ENCODE assay signal across 20 mouse cellular contexts in the genomic region with DNA sequence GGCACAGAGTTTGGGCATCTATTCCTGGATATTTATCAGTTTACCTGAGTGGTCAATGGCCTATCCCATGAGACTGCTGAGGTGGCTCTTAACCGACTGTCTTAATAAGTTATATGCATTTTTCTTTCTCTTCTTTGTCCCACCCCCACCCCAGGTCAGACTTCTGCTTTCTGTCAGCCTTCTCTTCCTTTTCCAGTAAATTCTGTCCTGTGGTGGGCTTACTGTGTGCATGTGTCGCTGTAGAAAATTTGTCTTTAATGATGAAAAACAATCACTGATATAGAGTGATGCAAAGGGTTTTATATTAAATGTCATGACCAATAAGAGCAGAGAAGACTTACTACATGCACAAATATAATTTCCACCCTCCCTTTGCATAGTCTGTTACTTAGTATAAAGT.
A peak's percentile ranks its signal among the peaks of the same experiment; 100 is the strongest.
DNase-seq lines count a peak whose midpoint lies in the region; ATAC-seq and TF ChIP-seq lines count a peak whose summit lies in the region.
"Had no signal": no experiment of that assay in that cellular context is flagged by ENCODE, and none has a peak within 500 bp of the region (broad histone marks: within the 10 kb centered on the region; RNA-seq: fewer than 3 reads in every experiment).

No protein-coding gene starts in this region.

- H3K4me1 ChIP-seq in liver, embryonic 12.5 days: peaks cover 68% of the 10 kb centered on the region
- no peaks in the 10 kb centered on the region; the same call in 1 of the 2 replicates for H3K4me1 ChIP-seq in liver, embryonic 11.5 days (replicated peaks; ENCODE audit: control insufficient read depth, insufficient read depth, low read length)
- peaks cover 9% of the 10 kb centered on the region; the same call in 1 of the 2 replicates for H3K4me1 ChIP-seq in liver, postnatal 0 days (ENCODE audit: insufficient read depth)
- H3K4me1 ChIP-seq in hindbrain, postnatal 0 days (ENCODE audit: insufficient read depth, low read length): no peaks in the 10 kb centered on the region
- H3K4me1 ChIP-seq: embryonic facial prominence, embryonic 10.5 days had no signal

- TF ChIP-seq CTCF in liver, postnatal 0 days (IDR thresholded peaks at IDR 0.05; ENCODE audit: low read depth): no peak
- no peak for TF ChIP-seq CTCF in hindbrain, postnatal 0 days (IDR thresholded peaks at IDR 0.05; ENCODE audit: low read depth)

- no peak overlapping the region for H3K4me3 ChIP-seq in liver, embryonic 12.5 days
- no peak overlapping the region for H3K4me3 ChIP-seq in liver, embryonic 11.5 days (ENCODE audit: low read depth, low read length)
- H3K4me3 ChIP-seq in liver, postnatal 0 days (ENCODE audit: low read depth, low read length): no peak overlapping the region
- H3K4me3 ChIP-seq in hindbrain, postnatal 0 days (ENCODE audit: low read length): no peak overlapping the region
- H3K4me3 ChIP-seq: embryonic facial prominence, embryonic 10.5 days; forebrain, embryonic 15.5 days; heart, embryonic 13.5 days; hindbrain, embryonic 12.5 days had no signal

- H3K36me3 ChIP-seq in liver, embryonic 12.5 days: peaks cover 1% of the 10 kb centered on the region; the same call in 1 of the 2 replicates
- H3K36me3 ChIP-seq in liver, embryonic 11.5 days (ENCODE audit: control insufficient read depth, insufficient read depth, low read length): no peaks in the 10 kb centered on the region
- H3K36me3 ChIP-seq in liver, postnatal 0 days (replicated peaks; ENCODE audit: insufficient read depth, low read length): no peaks in the 10 kb centered on the region
- no peaks in the 10 kb centered on the region for H3K36me3 ChIP-seq in hindbrain, postnatal 0 days (ENCODE audit: insufficient read depth, low read length)
- H3K36me3 ChIP-seq: embryonic facial prominence, embryonic 10.5 days; forebrain, embryonic 15.5 days; hindbrain, embryonic 12.5 days had no signal

- H3K9ac ChIP-seq in liver, embryonic 12.5 days: no peak overlapping the region
- no peak overlapping the region for H3K9ac ChIP-seq in liver, embryonic 11.5 days (ENCODE audit: low read depth, low read length)
- no peak overlapping the region for H3K9ac ChIP-seq in liver, postnatal 0 days (replicated peaks)
- no peak overlapping the region for H3K9ac ChIP-seq in hindbrain, postnatal 0 days (replicated peaks; ENCODE audit: low read length)
- H3K9ac ChIP-seq: forebrain, embryonic 15.5 days; heart, embryonic 13.5 days; hindbrain, embryonic 12.5 days had no signal

- no peak for DNase-seq in liver, embryonic 11.5 days (ENCODE audit: low spot score)
- no peak for DNase-seq in liver, postnatal 0 days
- DNase-seq in adrenal gland, postnatal 25 days: no peak
- DNase-seq in frontal cortex, postnatal 36 days (ENCODE audit: low spot score in 2 of 2): no peak
- DNase-seq in hindbrain, postnatal 0 days (ENCODE audit: low spot score): no peak
- DNase-seq: cerebellum, adult 11-12 months; cerebellum, adult 9-10 months; cerebellum, postnatal 25 days; gastrocnemius, postnatal 14 days; heart, adult 11 months; heart, postnatal 36 days had no signal

- TF ChIP-seq EP300 in liver, postnatal 0 days (IDR thresholded peaks at IDR 0.05; ENCODE audit: low read depth): no peak

- peak overlapping the region; percentile 78 for H3K27ac ChIP-seq in liver, embryonic 12.5 days
- H3K27ac ChIP-seq in liver, embryonic 11.5 days (ENCODE audit: low read depth, low read length): no peak overlapping the region; the same call in 1 of the 2 replicates
- peak overlapping the region; percentile 44; the same call in 1 of the 2 replicates for H3K27ac ChIP-seq in liver, postnatal 0 days (ENCODE audit: low read depth)
- H3K27ac ChIP-seq in hindbrain, postnatal 0 days: no peak overlapping the region
- H3K27ac ChIP-seq: embryonic facial prominence, embryonic 10.5 days; forebrain, embryonic 15.5 days; heart, embryonic 13.5 days; hindbrain, embryonic 12.5 days had no signal

- H3K27me3 ChIP-seq in liver, embryonic 12.5 days (replicated peaks): no peaks in the 10 kb centered on the region
- H3K27me3 ChIP-seq in liver, embryonic 11.5 days (replicated peaks; ENCODE audit: control insufficient read depth, insufficient read depth, low read length): no peaks in the 10 kb centered on the region
- no peaks in the 10 kb centered on the region for H3K27me3 ChIP-seq in liver, postnatal 0 days (ENCODE audit: insufficient read depth, low read length)
- H3K27me3 ChIP-seq in hindbrain, postnatal 0 days (ENCODE audit: insufficient read depth, low read length): no peaks in the 10 kb centered on the region
- H3K27me3 ChIP-seq: CH12.LX; forebrain, embryonic 15.5 days; heart, embryonic 13.5 days; hindbrain, embryonic 12.5 days had no signal

- WGBS in liver, embryonic 12.5 days (ENCODE audit: insufficient replicate concordance): 21% methylated on average over 2 of the region's 2 CpGs
- WGBS in liver, embryonic 11.5 days: 40% methylated on average over 2 of the region's 2 CpGs
- 39% methylated on average over 2 of the region's 2 CpGs for WGBS in liver, postnatal 0 days (ENCODE audit: insufficient replicate concordance)
- 91% methylated on average over 2 of the region's 2 CpGs for WGBS in hindbrain, postnatal 0 days

- peak overlapping the region; percentile 6; the same call in 1 of the 2 replicates for H3K4me2 ChIP-seq in liver, embryonic 12.5 days
- no peak overlapping the region for H3K4me2 ChIP-seq in liver, embryonic 11.5 days
- H3K4me2 ChIP-seq in liver, postnatal 0 days (ENCODE audit: low read depth, low read length): no peak overlapping the region
- no peak overlapping the region for H3K4me2 ChIP-seq in hindbrain, postnatal 0 days (ENCODE audit: low read depth, low read length)
- H3K4me2 ChIP-seq: forebrain, embryonic 15.5 days; heart, embryonic 13.5 days; hindbrain, embryonic 12.5 days had no signal

- ATAC-seq in liver, embryonic 12.5 days: no peak
- ATAC-seq in liver, embryonic 11.5 days (replicated peaks; ENCODE audit: low FRiP score): no peak
- ATAC-seq in common myeloid progenitor, adult 5-6 weeks (replicated peaks; ENCODE audit: low read depth, poor library complexity, severe bottlenecking): peak; percentile 34; the same call in 1 of the 2 replicates
- ATAC-seq in hematopoietic stem cell, adult 5-6 weeks (replicated peaks in 1 of 2; ENCODE audit: insufficient read depth in 1 of 2, low FRiP score in 2 of 2, low TSS enrichment in 1 of 2, low read depth in 1 of 2, poor library complexity in 2 of 2, severe bottlenecking in 2 of 2): peak; percentile 56 to 60
- no peak for ATAC-seq in liver, postnatal 0 days
- ATAC-seq in hindbrain, postnatal 0 days: no peak
- ATAC-seq: forebrain, embryonic 15.5 days; hindbrain, embryonic 16.5 days had no signal

- no peaks in the 10 kb centered on the region for H3K9me3 ChIP-seq in liver, embryonic 12.5 days (replicated peaks)
- H3K9me3 ChIP-seq in liver, embryonic 11.5 days (ENCODE audit: control insufficient read depth, low read length): no peaks in the 10 kb centered on the region
- H3K9me3 ChIP-seq in liver, postnatal 0 days (ENCODE audit: low read length): no peaks in the 10 kb centered on the region
- no peaks in the 10 kb centered on the region for H3K9me3 ChIP-seq in hindbrain, postnatal 0 days (ENCODE audit: low read length)
- H3K9me3 ChIP-seq: embryonic facial prominence, embryonic 10.5 days; forebrain, embryonic 15.5 days; heart, embryonic 13.5 days; hindbrain, embryonic 12.5 days had no signal

Comparison
In these comparisons a context has a peak if more than half of its experiments do, and no peak if none do; other contexts are left out.
1. H3K27ac ChIP-seq: peak in liver, embryonic 12.5 days (single experiment) and liver, postnatal 0 days (single experiment); none in liver, embryonic 11.5 days (single experiment) and hindbrain, postnatal 0 days (single experiment).
2. ATAC-seq: peak in common myeloid progenitor, adult 5-6 weeks (single experiment) and hematopoietic stem cell, adult 5-6 weeks (2 of 2); none in liver, embryonic 12.5 days (single experiment), liver, embryonic 11.5 days (single experiment), liver, postnatal 0 days (single experiment) and hindbrain, postnatal 0 days (single experiment).